Mouse (Mus musculus): Measurements from ENCODE around the gene Grasp.

Grasp gene

GRCm38 (mm10) chr15:101230995-101231647 is 7.1 kb downstream of the Grasp start:
- TF ChIP-seq GATA4 (IDR thresholded peaks at IDR 0.05; ENCODE audit: insufficient replicate concordance, low read length): no peak

GRCm38 (mm10) chr15:101231648-101232180 is 7.7 kb downstream of the Grasp start:
- TF ChIP-seq GATA4 (IDR thresholded peaks at IDR 0.05; ENCODE audit: insufficient replicate concordance, low read length): no peak

DNA sequence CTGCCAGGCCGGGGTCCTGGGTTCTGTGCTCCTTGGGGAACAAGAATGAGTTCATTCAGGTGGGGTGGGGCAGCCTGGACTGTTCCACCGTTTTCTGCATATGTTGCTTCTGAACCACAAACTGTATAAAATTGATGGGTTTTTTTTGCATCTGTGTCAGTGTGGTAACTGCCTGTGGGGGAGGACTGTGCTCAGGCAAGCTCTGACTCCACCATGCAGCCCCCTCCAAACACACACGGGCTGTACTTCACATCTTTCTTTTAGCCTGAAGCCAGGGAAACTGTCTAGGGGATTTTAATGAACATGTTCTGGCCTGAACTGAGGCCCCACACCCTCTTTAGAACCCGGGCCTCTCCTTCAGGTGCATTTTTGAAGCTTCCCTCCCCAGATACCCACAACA is 8.6 kb downstream of the Grasp start:
- no peak for TF ChIP-seq GATA4 (IDR thresholded peaks at IDR 0.05; ENCODE audit: insufficient replicate concordance, low read length)

DNA sequence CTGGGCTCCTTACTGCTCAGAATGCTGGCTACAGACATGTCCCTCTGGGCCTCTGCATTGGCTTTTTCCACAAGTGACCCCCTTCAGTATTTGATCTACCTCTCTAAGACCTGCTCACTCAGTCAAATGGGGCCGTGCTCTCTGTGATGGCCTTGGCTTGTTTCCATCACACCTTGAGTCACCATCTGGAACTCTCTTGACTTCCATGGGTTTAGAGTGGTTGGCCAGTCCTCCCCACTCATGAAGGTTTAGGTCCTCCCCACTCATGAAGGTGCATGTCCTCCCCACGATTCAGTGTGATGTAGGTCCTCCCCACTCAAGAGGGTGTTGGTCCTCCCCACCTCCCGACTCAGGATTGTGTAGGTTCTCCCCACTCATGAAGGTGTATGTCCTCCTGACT is 9.2 kb downstream of the Grasp start:
- no peak for TF ChIP-seq GATA4 (IDR thresholded peaks at IDR 0.05; ENCODE audit: insufficient replicate concordance, low read length)

GRCm38 (mm10) chr15:101233641-101234275 is 9.8 kb downstream of the Grasp start:
- no peak for TF ChIP-seq GATA4 (IDR thresholded peaks at IDR 0.05; ENCODE audit: insufficient replicate concordance, low read length)

GRCm38 (mm10) chr15:101234611-101235341 is 10.8 kb downstream of the Grasp start:
- no peak for TF ChIP-seq GATA4 (IDR thresholded peaks at IDR 0.05; ENCODE audit: insufficient replicate concordance, low read length)

DNA sequence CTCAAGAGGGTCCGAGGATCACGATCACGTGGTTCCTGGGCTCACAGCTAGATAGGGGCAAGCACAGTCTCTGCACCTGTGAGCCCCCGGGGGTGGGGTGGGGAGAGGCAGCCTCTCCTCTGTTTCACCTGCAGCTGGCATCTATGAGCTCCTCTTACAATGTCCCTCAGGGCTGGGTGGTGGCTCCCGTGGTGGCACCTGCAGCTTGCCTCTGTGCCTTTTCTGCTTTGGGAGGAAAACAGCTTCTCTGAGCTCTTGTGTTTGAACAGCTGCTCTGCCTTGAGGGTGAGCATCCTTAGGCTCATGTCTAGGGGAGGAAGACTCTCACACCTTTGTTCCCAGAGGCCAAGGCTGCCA is 11.3 kb downstream of the Grasp start:
- TF ChIP-seq GATA4 (IDR thresholded peaks at IDR 0.05; ENCODE audit: insufficient replicate concordance, low read length): no peak

- TF ChIP-seq GATA4 (IDR thresholded peaks at IDR 0.05; ENCODE audit: insufficient replicate concordance, low read length): no peak
Observed at GRCm38 (mm10) chr15:101235728-101236327, 11.8 kb downstream of the Grasp start.

GRCm38 (mm10) chr15:101236878-101237277 is 12.9 kb downstream of the Grasp start:
- TF ChIP-seq GATA4 (IDR thresholded peaks at IDR 0.05; ENCODE audit: insufficient replicate concordance, low read length): peak; percentile 74; the same call in 1 of the 2 replicates

DNA sequence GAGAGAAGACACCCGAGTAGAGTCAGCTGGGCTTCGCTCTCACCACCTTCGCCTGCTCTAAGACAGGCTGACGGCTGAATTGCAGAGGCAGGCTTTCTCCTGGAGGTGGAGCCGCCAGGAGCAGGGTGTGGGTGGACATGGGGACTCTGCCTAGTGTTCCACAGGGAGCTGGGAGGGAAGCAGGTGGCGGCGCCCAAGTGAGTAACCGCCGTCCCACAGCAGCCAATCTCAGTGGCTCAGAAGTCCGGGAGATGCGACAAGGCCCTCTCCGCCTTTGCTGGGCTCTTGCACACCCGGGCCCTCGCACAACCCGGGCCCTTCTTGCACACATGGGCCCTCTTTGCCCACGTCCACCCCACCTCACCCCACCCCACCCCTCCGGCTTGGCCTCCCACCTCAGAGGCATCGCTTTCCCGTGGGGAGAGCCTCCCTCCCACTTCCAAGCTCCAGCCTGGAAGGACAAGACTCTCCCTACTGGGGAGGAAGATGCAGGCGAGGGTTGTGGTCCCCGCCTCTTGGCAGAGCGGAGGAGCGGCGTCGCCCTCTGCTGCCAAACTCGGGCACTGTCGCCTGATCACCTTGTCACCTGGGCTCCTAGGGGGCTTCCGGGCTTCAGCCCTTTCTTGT is 15.0 kb downstream of the Grasp start:
- no peak for TF ChIP-seq GATA4 (IDR thresholded peaks at IDR 0.05; ENCODE audit: insufficient replicate concordance, low read length)

- TF ChIP-seq GATA4 (IDR thresholded peaks at IDR 0.05; ENCODE audit: insufficient replicate concordance, low read length): no peak
Observed at GRCm38 (mm10) chr15:101239821-101240220, 15.8 kb downstream of the Grasp start.

GRCm38 (mm10) chr15:101240799-101241204 is 16.8 kb downstream of the Grasp start:
- no peak for TF ChIP-seq GATA4 (IDR thresholded peaks at IDR 0.05; ENCODE audit: insufficient replicate concordance, low read length)

DNA sequence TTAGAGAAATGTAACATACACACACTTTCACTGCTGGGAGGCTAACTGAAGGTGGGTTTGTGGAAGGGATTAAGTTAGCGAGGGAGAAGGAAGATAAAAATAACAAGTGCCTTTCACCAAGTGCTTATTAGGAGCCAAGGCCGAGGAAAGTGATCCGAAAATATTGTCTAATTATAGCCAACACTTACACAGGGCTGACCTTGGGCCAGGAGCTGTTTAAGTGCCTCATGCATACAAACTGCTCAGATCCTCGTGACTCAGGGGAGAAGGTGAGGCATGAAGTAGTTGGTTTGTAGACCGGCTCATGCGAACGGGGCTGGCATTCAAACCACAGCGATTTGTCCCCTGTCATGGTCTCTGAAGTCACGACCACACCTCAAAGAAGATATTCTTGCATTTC is 17.2 kb downstream of the Grasp start:
- no peak for TF ChIP-seq GATA4 (IDR thresholded peaks at IDR 0.05; ENCODE audit: insufficient replicate concordance, low read length)

GRCm38 (mm10) chr15:101241853-101242252 is 17.9 kb downstream of the Grasp start:
- no peak for TF ChIP-seq GATA4 (IDR thresholded peaks at IDR 0.05; ENCODE audit: insufficient replicate concordance, low read length)

DNA sequence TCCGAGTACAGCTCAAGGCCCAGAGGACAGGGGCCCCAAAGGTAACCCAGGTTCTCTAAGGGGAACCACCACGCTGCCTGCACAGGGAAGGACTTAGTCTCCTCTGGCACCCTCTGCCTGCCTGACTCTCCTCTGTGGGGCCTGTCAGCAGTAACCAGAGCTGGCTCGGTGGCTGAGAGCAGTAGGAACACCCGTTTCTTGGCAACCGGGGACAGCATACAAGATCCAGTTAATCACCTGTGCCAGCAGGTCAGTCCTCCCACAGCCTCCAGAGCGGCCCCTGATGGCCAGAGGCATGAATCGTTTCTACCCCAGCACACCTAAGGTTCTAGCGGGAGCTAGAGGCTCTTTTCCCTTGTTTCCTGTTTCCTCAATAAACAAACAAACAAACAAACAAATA is 18.7 kb downstream of the Grasp start:
- no peak for TF ChIP-seq GATA4 (IDR thresholded peaks at IDR 0.05; ENCODE audit: insufficient replicate concordance, low read length)

All from liver, adult (tissue).